Mouse (Mus musculus) thymus, adult 2 months (tissue): ENCODE data around the gene Mlxipl.

ENCODE experiments used
- CTCF ChIP-seq: fragments of 200-500 bp; IDR thresholded peaks from 2 replicates; pipeline ENCODE4 v1.5.1; 2012; ENCODE audit warnings: mild to moderate bottlenecking, control low read depth, low read length, moderate library complexity, borderline replicate concordance; ENCODE audit not compliant: control insufficient read depth, poor library complexity, insufficient read depth; ENCODE audit errors: extremely low read depth
- POLR2A ChIP-seq: fragments of 200-500 bp; IDR thresholded peaks from 2 replicates; pipeline ENCODE4 v1.6.1; 2012; ENCODE audit warnings: mild to moderate bottlenecking, low read length, control low read depth, moderate library complexity; ENCODE audit not compliant: control insufficient read depth, poor library complexity, insufficient read depth; ENCODE audit errors: extremely low read depth

- no peak for TF ChIP-seq POLR2A
- TF ChIP-seq CTCF = no peak
These were observed 11.2 kb upstream of the Mlxipl start for GRCm38 (mm10) chr5:135078482-135078810.
